Mouse (Mus musculus): Measurements from ENCODE around the gene Psmb3.
"Not testable (repeated sequence)": the region's sequence is repeated elsewhere in the genome, so short reads cannot be mapped to it uniquely, and the experiment has no call there.

Gene Psmb3

GRCm38 (mm10) chr11:97694921-97695711 lies 8.1 kb upstream of the Psmb3 start:
- DNase-seq (ENCODE audit: low read depth, low spot score), result no peak

GRCm38 (mm10) chr11:97695712-97696401 lies 7.3 kb upstream of the Psmb3 start:
- no peak for DNase-seq (ENCODE audit: low read depth, low spot score)

DNA sequence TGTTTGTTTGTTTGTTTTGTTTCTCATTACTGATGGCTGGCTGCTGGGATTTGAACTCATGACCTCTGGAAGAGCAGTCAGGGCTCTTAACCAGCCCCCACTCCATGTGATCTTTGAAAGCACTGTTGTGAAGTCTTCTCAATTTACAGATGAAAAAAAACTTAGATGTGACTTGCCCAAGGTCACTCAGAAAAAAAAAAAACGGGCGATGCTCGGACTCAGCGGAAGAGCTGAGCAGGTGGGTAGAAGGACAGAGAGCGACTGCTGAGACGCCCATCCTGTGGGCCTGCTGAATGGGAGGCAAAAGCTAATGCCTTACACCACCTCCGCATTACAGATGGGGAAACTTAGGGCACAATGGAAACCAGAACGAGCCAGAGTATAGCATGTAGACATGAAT lies 6.5 kb upstream of the Psmb3 start:
- DNase-seq (ENCODE audit: low read depth, low spot score), result no peak

GRCm38 (mm10) chr11:97697199-97697890 lies 5.9 kb upstream of the Psmb3 start:
- DNase-seq (ENCODE audit: low read depth, low spot score), result no peak

DNA sequence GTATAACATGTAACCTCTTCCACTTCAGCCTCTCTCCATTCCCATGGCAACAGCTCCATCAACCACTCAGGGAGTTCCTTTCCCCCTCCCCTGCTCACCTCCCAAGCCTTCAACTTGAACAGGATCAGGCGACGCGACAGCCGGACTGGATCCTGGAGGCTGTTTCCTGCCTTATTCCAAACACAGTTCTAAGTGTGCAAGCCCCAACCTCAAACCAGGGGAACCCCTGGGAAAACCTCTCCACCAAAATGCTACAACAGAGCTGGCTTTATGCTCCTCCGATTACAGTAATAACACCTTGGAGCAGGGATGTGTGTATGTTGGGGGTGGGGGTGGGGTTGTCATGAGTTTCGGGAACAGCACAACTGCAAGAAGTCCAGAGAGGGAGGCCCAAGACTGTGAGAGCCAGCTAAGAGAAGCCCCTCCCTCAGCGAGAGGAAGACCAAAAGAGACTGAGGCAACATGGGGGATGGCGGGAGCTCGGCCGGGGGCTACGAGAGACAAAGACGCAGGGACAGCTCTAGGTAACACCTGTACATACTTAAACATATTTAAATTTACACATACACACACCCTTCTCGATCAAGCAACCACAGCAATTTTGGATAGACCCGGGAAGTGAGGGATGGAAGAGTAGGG lies 5.2 kb upstream of the Psmb3 start:
- no peak for DNase-seq (ENCODE audit: low read depth, low spot score)

DNA sequence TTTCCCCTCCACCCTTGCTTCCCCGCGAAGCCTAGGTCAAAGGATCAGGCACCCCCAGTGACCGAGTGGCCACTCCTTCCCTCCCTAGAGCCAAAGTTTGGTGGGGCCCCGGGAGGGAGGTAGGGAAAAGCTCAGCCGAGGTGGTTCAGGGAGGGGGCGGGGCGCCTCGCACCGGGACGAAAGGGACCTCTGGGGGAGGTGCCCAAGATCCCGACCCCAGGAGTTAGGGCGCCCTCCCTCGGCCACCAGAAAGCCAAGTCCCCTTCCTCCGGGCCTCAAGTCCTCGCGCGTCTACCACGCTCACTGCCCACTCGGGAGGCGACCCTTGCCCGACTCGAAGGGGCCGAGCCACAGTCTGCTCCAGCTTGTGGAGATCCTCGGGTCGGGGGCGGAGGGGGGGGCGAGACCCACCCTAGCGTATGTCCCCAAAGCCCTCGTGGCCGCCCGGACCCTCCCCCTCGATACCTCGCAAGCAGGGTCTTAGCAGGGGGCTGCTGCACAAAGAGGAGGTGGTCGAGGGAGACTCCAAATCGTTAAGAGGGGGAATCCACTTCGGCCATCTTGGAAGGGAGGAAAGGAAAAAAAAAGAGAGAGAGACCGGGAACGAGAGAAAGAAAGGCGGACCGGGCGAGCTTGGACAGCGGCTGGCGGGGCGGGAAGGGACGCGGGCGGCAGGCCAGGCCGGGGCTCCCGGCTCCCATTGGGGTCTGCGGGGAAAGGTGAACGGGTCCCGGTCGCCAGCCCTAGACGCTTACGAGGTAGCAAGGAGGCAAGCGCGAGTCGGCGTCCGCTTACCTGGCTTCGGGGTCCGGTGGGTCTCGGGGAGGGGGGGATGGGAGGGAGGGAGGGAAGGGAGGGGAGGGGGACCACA lies 4.2 kb upstream of the Psmb3 start:
- DNase-seq (ENCODE audit: low read depth, low spot score), result peak; percentile 84

DNA sequence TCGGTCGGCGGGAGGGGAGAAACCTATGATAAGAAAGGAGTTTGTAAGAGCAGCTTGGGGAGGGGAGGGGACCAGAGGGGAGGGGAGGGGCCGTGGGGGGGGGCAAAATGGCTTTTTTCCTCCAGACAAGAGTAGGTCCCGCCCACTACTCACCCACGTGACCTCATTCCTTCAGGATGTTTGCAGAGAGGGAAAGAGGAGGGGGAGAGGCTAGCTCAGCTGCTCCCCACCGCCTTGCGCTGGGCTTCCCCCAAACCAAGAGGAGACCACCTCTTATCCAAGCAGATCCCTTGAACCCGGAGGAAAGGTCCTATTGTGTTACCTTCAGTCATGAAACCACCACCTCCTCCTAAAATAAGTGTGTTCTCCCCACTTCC lies 3.6 kb upstream of the Psmb3 start:
- peak; percentile 89 for DNase-seq (ENCODE audit: low read depth, low spot score)

GRCm38 (mm10) chr11:97700003-97700745 lies 3.0 kb upstream of the Psmb3 start, which contains the start of gene Pcgf2:
Gene Pcgf2 (minus strand): TSS chr11:97700497.
- no peak for DNase-seq (ENCODE audit: low read depth, low spot score)

GRCm38 (mm10) chr11:97700746-97701580 lies 2.2 kb upstream of the Psmb3 start:
- DNase-seq (ENCODE audit: low read depth, low spot score), result no peak

DNA sequence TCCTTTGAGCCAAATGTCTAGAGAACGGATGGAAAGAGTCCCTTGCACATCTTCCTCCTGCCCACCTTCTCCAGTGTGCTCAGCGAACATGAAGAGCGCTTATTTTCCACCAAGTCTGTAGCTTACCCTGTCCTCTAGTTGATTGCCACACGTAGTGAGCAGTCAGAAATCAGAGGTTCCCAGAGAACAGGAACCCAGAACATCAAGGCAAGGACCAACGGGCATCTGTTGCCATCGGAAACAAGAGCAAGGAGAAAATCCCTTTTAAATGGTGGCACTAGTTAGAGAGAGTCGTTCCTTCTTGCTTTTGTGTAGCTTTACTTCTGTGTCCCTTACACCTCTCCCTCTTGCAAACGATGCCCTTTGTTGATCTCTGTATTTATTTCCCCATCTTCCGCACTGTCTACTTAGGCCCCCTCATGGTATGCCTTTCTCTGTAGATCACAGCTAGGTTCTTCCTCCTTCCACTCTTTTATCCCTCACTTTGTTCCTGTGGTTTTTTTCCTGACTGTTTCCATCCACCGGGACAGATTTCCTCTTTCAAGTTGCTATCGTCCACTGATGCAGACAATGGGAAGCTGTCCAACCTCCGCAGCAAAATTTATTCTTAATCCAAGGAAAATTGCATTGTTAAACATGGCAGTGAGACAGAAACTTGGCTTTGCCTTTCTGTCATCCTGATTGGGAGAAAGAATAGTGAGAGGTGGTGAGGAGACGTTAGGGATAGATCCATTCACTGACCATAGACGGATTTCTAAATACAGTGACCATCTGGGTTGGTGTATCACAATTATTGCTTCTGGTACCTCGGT lies 1.4 kb upstream of the Psmb3 start:
- no peak for DNase-seq (ENCODE audit: low read depth, low spot score)

GRCm38 (mm10) chr11:97702393-97702745 lies 830 bp upstream of the Psmb3 start:
- DNase-seq (ENCODE audit: low read depth, low spot score), result no peak

GRCm38 (mm10) chr11:97710067-97710466 lies 6.9 kb downstream of the Psmb3 start:
- not testable (repeated sequence) for DNase-seq (ENCODE audit: low read depth, low spot score)

GRCm38 (mm10) chr11:97711200-97711900 lies 8.2 kb downstream of the Psmb3 start:
- no peak for DNase-seq (ENCODE audit: low read depth, low spot score)

DNA sequence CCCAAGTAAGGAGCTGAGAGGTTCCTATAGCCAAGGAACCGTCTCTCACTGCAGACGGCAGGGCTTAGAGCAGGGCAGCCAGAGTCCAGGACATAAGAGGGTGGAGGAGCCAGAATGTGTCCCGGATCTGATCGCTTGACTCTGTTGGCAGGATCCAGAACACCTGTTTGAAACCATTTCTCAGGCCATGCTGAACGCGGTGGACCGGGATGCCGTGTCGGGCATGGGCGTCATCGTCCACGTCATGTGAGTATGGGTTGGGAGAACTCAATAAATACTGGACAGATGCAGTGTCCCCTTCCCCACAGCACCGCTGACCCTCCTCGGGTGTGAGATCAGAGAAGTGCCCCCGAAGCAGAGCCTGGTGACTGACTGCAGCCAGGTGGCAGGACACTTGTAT lies 9.1 kb downstream of the Psmb3 start:
- no peak for DNase-seq (ENCODE audit: low read depth, low spot score)

- no peak for DNase-seq (ENCODE audit: low read depth, low spot score)
Measured at GRCm38 (mm10) chr11:97713896-97714295, 10.7 kb downstream of the Psmb3 start.

GRCm38 (mm10) chr11:97714356-97714755 lies 11.2 kb downstream of the Psmb3 start:
- DNase-seq (ENCODE audit: low read depth, low spot score), result no peak

DNA sequence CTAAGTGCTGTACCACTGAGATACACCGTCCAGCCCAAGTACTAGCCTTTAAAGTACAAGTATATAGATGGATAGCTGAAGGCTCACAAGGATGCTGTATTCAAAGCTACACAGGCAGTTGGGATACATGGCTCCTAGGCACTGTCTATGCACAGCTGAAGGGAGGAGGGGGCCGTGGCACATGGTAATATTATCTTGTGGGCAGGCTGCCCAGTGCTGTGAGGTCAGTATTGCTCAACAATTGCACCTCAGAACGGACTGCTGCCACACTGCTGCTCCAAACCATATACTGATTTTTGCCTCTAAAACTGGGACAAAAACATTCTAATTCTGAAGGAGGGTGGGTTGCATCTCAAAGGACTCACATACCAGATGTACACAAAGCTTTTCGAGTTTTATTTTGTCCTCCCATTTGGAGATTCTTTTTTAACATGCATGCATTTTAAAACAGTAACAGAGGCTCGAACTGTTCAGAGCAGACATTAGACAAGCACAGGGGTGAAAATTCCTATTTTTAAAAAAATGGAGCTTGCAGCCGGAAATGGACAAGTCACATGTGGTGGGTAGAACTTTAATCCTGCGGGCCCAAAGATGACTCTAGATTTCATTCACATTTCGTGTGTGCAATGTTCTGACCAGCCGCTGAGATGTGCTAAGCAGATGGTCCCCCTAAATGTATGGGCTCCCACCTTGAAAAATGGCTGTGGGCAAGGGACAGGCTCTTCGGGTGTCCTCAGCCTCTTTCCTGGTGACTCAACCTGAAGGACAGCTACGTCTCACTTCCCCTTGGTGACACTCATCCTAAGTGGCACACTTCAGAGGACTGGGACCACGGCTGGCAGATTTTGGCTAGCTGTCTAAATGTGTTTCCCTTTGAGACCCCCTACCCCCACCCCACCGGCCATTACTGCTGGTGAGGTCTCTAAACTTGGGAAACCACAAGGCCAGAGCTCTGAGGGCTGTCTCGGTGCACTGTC lies 11.9 kb downstream of the Psmb3 start:
- DNase-seq (ENCODE audit: low read depth, low spot score), result no peak

All from WW6 (cell line).